Mouse (Mus musculus) liver, postnatal 0 days (tissue): ENCODE measurements around the gene Abraxas2.

Experiments
- CTCF ChIP-seq: sonication (generic); IDR thresholded peaks from 2 replicates; pipeline ENCODE4 v1.5.1; 2016; ENCODE audit warnings: antibody characterized with exemption, low read depth
- EP300 ChIP-seq: IDR thresholded peaks from 2 replicates; pipeline ENCODE4 v1.6.1; 2016; ENCODE audit warnings: antibody characterized with exemption, low read depth, mild to moderate bottlenecking

- TF ChIP-seq CTCF (no peak), EP300 (no peak)
Measured at GRCm38 (mm10) chr7:132891561-132892310, 32.7 kb downstream of the Abraxas2 start.
